Mouse (Mus musculus): ENCODE measurements around the gene Prkcsh.

Prkcsh gene

DNA sequence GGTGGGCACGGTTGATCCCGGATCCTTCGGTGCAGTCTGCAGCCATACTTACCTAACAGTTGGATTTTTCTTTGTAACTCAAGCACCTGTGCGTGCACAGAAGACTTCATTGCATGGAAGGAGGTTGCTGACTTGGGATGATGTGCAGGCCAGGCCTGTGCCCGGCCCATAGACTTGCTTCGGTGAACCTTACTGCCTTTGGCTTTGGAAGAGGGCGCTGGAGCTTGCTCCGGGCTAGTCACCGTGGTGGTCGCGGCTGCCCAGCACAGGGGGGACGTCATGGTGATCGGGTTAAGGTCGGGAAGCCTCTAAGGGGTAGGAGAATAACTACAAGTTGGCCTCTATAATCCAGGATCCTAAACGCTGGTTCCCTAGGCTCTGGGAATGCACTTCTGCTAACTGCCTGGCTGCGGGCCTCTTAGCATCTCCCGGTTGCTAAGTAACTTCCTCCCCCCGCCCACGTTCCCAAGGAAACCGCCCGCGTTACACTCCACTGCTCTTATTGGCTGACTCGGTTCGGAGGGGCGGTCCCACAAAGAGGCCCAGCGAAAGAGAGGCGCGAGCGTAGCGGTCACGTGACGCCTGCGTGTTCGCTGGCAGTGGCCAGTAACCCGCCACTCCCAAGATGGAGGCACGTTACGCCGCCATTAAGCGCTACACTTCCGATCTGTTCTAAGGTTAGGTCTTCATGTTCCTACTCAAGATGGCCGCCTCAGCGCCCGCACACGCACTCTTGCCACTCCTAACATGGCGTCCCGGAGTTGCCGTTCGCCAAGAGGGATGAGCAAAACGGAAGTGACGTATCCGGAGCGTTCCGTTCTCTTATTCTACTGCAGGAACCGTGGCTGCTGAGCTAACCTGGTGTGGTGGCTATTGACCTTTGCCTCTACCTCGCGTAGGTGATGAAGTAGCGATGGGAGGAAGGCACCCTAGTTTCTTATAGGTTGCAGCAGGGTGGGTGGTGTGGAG is at the start of gene Prkcsh, which contains the start of gene Ccdc151:
Gene Prkcsh, plus strand, starts transcription at position 613 of the 969 bp plus-strand sequence.
Gene Ccdc151, minus strand, starts transcription at position 441 of the 969 bp plus-strand sequence.
- peak; percentile 96 to 99 for DNase-seq (ENCODE audit: low spot score in 2 of 2)

DNA sequence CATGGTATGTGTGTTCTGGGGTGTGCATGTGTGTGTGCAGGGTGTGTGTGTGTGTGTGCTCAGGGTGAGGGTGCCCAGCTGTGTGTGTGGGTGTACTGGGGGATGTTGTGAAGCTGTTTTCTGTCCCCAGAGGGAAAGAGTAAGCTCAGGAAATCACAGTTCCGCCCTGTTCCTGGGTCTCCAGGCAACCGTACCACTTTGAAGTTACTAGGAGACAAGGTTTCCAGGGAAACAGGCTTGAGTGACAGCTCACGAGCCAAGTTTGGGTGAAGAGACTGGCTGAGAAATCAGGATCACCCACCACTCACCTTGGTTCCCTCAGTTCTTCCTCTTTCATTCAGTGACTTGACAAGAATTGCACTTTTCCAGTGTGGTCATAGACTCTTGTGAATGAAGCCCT is 49.0 kb upstream of the Prkcsh start:
- no peak for DNase-seq (ENCODE audit: low spot score in 2 of 2)

DNA sequence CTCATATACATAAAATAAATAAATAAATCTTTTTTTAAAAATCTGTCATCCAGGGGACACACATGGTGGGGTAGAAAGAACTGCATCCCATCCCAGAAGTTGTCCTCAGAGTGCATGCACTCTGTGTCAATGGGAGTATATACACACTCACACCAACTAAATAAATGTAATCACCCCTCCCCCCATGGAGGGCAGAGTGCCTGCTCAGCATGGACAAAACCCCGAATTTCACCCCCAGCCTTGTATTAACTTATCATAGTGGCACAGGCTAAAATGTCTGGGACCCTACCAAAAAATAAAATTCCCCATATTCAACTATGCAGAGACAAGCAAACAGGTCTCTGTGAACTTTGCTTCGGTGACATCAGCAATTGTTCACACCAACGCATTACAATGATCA is 48.0 kb upstream of the Prkcsh start:
- DNase-seq (ENCODE audit: low spot score in 2 of 2): no peak

DNA sequence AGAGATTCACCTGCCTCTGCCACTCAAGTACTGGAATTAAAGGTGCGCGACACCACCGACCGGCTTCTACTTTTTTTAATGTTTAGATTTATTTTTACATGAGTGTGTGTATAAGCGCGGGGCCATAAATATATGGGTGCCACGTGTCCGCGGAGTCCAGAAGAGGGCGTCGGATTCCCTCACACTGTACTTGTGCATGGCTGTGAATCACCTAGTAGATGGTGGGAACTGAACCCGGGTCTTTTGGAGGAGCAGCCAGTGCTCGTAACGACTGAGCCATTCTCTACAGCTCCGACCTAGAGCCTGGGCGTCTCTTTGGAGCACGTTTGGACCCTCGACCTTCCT is 47.4 kb upstream of the Prkcsh start:
- no peak for DNase-seq (ENCODE audit: low spot score in 2 of 2)

DNA sequence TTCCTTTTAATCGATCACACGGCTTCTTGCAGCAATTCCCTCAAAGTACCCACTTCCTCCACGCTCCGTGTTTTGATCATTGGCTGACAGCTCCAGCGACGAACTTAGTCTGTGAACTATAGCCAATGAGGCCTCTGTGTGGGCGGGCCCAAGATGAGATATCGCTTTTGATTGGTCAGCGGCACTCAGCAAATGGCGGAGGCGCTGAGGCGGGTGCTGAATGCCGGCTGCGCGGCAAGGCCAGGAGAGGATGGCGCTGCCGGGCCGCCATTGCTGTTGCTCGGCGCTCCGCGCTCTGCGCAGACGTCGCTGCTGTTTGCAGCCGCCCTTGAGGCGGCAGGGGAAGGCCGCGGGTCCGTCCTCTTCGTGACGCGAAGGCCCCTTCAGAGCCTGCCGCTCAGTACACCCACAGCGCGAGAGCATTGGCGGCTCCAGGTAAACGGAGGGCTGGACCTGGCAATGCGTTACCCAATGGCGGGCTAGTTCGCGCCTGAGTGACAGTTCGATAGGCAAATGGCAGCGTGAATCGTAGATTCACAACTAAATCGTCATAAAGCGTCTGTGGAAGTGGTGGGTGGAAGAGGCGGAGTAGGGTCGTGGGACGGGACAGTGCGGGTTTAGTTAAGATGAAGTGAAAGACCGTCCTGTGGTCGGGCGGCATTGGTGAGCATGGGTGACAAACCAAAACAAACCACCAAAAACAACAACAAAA is 46.9 kb upstream of the Prkcsh start, which contains the start of gene Swsap1:
Gene Swsap1, plus strand, starts transcription at position 186 of the 712 bp plus-strand sequence.
- peak; percentile 98 to 99 for DNase-seq (ENCODE audit: low spot score in 2 of 2)

DNA sequence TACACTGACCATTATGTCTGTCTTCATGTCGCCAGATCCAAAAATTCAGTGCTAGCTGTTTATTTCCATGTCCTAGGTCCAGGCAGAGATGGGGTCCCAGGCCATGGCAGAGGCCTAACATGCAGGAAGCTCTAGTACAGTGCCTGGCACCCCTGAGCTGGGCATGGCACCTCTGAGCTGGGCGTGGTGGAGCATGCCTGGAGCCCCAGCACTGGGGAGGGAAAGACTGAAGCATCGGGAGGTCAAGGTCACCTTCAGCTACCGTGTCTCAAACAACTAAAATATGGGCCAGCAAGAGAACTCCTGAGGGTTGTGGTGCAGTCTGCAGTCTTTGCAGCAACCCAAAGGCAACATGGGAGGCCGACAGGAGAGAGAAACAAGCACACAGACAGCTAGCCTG is 44.2 kb upstream of the Prkcsh start:
- peak in 1 of 2 experiments; percentile 58 for DNase-seq (ENCODE audit: low spot score in 2 of 2)

DNA sequence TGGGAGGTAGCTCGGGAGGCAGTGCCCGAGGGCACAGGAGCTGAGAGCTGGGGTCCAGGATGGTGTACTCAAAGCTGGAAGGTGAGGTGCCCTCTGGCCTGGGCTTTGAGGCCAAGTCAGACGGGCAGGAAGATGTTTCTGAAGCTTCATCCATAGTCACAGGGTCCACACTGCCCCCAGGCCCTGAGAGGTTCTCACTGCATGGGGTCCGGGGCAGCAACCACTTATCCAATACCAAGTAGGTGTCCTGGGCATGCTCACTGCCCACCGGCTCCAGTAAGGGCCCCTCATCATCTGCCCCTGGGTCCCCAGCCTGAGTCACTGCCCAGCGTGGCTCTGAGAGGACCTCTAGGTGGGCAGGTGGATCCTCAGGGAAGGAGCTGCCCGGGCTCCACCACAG is 43.4 kb upstream of the Prkcsh start:
- DNase-seq (ENCODE audit: low spot score in 2 of 2): no peak

DNA sequence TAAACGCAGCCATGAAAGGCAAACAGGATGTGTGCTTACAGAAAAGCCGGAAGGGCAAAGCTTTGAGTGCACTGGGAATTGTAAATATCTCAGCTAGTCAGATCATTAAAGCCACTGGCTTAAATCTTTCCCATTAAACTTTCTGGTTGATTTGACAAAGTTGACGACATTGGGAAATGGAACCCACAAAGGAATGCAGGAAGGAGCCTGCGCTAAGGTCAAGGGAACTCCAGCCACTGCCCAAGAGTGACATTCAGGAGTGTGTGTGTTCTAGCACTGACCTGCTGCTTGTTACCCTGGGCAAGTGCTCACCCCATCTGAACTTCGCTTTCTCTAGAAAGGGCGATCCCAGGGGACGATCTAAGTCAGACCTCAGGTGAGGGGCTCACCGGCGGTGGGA is 42.5 kb upstream of the Prkcsh start:
- DNase-seq (ENCODE audit: low spot score in 2 of 2): no peak

DNA sequence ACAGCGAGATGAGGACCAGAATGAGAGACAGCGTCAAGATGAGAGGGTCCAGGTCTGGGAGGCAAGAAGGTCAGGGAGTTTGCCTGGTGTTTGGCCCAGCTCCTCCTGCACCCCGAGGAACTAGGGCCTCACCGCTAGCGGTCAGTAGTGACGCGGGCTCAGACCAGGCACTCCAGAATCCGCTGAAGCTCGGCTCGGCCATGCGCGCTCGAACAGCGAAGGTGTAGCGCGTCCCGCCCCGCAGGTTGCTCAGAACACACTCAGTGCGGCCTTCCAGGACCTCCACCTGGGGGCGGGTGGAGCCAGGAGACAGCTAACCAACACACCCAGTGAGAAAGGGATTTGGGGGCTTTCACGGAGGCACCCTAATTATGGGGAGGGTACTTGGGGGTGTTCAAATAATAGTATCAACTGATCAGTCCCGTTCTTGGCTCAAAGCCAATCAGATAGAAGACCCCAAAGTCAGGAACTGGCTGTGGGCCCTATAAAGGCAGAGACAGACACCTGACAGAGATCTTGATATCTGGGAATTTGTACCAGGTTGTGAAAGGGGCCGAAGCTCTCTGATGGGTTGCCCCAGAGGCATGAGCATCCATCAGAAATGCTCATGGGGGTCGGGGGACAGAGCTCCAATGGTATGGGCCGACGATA is 41.9 kb upstream of the Prkcsh start:
- DNase-seq (ENCODE audit: low spot score in 2 of 2): no peak

DNA sequence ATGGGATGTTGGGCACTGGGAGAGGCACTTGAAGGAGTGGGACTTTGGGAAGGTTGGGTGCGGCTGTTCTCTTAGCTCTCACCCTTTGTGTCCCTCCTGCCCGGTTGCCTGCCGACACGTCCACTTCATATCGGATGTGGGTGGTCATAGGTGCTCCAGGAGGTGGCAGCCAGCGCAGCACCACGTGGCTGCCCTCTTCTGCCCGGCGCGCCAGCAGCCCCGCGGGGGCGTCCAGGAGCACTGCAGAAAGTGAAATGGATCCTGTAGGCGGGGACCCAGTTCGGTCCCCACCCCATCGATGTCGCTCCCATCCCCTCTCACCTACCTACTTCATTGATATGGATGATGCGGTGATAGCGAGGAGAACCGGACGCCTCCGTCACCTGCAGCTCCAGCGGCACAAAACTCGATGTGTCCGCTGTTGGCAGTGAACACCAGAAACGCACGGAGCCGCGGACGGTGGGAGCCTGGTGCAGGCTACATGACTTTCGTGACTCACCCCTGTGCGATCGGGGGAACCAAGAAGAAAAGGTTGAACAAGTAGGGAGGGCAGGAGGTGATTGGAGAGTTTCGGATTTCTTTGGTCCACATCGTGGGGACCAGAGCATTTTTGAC is 41.1 kb upstream of the Prkcsh start:
- DNase-seq (ENCODE audit: low spot score in 2 of 2): peak; percentile 48 to 56

DNA sequence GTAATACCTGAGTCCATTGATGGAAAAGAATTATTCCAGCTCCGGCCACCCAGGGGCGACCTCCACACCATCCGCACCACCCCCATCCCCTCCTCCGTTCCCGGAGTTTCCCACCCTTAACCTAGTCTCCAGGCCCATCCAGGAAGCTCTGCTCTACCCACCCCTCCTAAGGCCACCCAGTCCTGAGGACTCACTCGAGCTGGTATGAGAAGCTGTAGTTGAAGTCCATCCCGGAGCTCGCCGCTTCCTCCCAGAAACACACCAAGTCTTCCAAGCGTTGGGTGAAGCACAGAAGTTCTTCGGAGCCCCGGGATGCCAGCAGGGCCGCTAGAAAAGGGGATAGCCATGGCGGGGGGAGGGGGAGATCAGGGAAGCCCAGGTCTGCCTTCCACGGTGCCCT is 40.6 kb upstream of the Prkcsh start:
- no peak for DNase-seq (ENCODE audit: low spot score in 2 of 2)

DNA sequence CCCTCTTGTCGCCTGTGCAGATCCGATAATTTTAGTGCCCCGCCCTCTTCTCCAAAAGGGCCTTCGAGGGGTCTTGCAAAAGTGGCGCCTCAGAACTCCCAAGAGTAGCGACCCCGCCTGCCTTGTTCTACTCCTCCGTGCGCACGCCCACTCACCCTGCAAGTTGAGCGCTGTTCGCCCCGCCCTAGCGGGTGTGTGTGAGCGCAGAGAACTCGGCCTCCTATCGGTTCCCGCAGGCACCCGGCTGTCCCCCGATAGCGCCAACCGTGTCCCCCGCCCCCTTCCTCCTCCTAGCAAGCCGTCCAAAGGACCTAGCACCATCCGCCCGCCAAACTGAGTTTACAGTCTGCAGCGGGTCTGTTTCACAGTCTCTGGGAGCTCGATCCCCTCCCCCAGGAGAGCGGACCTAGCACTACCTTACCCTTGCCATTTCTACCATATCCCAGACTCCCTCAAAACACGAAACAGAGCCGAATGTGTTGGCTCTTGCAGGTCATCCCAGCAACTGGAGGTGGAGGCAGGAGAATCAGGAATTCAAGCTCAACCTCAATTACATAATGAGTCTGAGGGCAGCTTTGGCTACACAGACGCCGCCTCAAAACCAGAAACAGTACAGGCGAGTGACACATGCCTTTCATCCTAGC is 40.1 kb upstream of the Prkcsh start:
- peak; percentile 87 to 97 for DNase-seq (ENCODE audit: low spot score in 2 of 2)

DNA sequence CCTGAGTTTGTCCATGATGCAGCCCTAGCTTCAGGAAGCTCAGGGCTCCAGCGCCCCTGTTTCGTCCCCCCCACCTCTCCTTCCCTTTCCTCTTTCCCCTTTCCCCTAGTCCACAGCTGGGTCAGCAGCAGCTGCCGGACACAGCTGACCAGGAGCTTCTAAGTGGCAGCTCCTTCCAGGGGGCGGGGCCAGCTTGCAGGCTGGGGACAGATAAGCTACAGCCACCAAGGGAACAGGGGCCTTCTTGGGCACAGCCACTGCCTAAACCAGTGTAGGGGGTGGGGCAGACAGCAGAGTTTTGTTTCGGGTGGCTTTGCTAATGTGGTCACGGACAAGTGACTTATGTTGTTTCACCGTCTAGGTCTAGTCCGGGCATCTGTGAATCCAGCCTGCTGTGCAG is 39.2 kb upstream of the Prkcsh start, which contains the start of gene Epor:
Gene Epor, minus strand, starts transcription at position 90 of the 400 bp plus-strand sequence.
- peak; percentile 81 to 89 for DNase-seq (ENCODE audit: low spot score in 2 of 2)

DNA sequence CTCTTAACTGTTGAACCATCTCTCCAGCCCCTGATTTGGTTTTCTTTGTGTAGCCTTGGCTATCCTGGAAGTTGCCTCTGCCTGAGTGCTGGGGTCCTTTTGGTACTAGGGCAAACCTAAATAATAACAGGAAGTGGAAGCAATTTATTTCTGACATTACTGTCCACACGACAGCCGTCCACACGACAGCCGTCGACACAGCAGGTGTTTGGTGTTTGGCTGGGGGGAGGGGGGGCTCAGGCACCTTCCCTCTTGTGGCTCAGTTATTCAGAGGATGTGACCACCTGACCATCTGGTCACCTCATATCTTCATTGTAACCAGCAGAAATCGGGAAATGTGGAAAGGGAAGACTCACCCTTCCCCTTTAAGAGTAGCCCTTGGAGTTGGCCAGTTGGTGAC is 33.7 kb upstream of the Prkcsh start:
- DNase-seq (ENCODE audit: low spot score in 2 of 2): no peak

DNA sequence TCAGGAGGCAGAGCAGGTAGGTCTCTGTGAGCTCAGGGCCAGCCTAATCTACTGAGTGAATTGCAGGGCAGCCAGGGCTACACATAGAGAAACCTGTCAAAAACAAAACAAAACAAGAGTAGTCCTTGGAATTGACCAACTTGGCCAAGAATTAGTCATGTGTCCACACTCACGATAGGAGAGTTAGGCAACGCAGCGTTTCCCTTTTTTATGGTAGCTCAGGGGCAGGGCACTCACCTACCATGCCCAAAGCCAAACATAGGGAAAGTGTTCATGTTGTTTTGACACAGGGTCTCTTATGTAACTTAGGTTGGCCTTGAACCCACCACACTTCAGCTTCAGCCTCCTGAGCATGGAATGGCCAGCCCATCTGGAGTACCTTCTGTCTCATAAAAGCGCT is 33.3 kb upstream of the Prkcsh start:
- no peak for DNase-seq (ENCODE audit: low spot score in 2 of 2)

DNA sequence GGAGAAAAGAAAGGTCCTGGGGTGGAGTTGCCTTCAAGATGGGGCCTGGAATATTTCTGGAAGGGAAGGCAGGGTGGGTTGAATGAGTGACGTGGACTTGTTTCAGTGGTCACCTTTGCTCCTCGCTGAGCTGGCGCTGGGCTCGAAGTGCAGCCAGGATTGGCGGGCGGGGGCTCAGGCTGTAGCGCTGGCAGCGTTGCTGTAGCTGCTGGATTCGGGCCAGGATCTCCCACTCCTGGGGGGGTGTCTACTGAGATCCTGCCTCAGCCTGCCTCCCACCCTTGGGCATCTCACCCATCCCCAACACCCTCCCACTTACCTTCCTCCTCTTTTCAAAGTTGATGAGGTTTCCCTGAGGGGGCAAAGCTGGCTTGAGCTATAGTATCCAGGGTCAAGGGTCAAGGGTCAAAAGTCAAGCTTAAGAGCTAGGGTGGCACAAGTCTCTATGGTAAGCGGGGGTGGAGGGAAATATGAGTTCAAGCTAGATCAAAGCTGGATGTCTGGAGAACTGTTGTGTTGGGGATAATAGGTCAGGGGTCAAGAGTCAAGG is 25.9 kb upstream of the Prkcsh start:
- DNase-seq (ENCODE audit: low spot score in 2 of 2): no peak

DNA sequence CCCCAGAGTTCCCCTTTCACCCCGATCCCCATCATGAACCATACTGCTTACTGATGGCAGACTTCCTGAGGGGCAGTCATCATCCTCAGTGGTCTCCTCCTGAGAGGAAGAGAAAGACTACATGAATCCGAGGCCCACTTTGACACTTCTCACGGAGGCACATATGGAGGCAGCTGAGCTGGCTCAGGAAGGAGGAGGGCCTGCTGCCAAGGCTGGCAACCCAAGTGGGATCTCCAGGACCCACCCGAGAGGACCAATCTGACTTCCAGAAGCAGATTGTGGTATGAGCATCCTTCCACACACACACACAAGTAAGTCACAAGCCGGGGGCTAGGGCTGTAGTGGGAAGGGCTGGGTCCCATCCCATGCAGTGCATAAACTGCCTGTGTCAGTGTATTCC is 25.3 kb upstream of the Prkcsh start:
- no peak for DNase-seq (ENCODE audit: low spot score in 2 of 2)

DNA sequence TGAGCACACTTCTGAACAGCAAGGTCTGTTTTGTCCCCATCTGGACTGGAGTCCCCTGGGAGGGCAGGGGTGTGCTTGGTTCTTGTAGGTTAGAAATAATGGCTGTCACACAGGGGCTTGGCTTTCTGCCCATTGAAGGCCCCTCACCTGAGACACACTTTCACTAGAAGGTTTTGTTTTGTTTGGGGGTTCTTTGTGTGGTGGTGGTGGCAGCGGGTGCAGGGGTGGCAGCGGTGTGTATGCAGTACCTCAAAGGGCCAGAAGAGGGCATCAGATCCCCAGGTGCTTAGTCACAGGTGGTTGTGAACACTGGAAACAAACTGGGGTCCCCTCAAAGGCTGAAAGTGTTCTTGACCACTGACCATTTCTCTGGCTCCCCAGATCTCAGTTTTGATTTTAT is 24.6 kb upstream of the Prkcsh start:
- DNase-seq (ENCODE audit: low spot score in 2 of 2): peak; percentile 73 to 80

DNA sequence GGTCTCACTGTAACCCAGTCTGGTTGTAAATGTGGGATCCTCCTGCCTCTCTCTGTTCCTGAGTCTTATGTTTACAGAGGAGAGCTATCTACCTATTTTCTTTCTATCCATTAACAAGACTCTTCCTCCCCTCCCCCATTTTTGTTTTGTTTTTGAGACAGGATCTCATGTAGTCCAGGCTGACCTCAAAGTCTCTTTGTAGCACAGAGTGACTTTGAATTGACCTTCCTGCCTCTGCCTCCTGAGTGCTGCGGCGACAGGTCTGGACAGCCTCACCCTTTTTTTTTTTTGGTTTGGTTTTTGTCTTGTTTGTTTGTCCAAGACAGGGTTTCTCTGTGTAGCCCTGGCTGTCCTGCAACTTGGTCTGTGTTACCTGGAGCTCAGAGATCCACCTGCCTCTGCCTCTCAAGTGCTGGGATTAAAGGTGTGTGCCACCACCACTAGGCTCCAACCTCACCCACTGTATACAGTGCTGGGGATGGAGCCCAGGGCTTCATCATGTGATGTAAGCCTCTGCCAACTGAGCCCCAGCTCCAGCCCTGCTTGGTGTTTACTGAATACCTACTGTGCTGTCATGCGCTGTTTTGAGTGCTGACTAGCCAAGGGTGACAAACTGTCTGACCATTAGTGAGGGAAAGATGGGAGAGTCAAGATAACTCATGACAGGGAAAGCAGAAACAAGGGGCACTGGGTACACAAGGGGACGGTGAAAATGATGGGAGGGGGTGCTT is 24.0 kb upstream of the Prkcsh start:
- DNase-seq (ENCODE audit: low spot score in 2 of 2): no peak

DNA sequence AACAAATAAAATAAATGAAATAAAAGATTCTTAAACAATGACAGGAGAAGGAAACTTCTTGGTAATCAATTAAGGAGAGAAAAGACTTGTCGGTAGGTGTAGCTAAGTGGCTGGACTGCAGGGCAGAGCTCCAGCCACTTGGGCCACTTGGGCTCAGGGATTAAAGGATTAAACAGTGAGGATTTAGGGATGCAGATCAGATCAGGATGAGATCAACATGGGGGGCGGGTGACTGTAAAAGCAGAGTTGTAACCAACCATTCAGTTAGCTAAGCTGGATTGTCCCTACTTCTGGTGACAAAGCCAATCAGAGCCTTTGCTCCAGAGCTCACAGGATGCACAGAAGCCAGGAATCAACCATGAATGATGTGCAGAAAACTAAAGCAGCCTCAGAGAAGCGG is 18.7 kb upstream of the Prkcsh start:
- no peak for DNase-seq (ENCODE audit: low spot score in 2 of 2)
